Mouse (Mus musculus) central nervous system, embryonic 14 days (tissue): ENCODE results near the gene Spata17. TPM values are rescaled to one million over a fixed set of nuclear protein-coding genes. Genes with fewer than 3 reads are reported as not detected.

Source experiments
- polyA plus RNA-seq: library from polyadenylated mRNA; depleted of rRNA; stranded (reverse); fragments of >200 nt; gene quantifications from 2 replicates; pipeline ENCODE4 v1.2.3, GENCODE M21; 2012; rRNA removed

The Spata17 gene
- 0.61 and 0.76 TPM in 2 replicates for polyA plus RNA-seq

DNA sequence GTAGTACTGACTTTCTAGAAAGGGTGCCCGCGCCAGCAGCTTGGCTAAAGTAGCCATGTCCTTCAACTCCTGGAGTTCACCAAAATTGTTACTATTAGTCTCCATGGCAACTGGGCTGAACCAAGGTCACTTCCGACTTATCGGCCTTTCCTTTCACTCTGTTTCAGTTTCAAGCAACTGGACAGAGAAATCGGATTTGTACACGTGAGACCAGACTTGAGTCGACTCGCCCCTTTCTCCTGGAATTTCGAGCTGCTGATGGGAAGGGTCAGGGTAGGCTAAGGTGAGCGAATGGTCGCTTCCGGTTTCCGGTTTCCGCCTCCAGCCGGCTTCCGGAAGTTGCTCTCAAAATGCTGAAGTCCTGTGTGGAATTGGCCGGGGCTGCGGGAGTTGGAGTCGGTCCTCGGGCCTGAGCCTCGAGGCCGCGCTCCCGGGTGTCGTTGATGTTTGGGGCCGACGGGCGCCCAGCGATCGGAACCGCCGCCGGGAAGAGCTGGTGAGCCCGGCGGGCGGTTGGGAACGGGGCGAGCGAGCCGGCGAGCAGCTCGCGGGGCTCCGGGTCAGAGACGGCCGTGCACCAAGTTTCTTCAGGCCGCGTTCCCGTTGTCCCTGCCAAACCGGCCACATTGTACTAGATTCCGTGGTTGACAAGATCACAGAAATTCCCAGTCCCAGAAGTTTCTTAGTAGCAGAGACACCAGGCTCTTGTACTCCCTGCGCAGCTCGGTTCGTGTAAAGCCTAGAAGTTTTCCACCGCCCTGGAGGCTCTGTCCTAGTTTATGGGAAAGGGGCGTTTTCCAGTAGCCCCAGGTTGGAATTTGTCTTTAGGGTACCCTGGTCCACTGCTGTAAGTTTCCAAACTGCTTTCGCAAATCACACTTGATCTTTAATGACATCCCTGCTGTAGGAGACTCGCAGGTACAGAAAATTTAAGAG, at the start of gene Spata17, which contains the start of gene Gpatch2:
Gene Spata17, minus strand, starts transcription at position 285 of the 936 bp plus-strand sequence.
Gene Gpatch2, plus strand, starts transcription at position 328 of the 936 bp plus-strand sequence.

Other genes starting within 250 kb of the Spata17 start
- gene D1Pas1, start 248.0 kb downstream of the Spata17 start, polyA plus RNA-seq: 0.05 TPM in 1 of 2 replicates, not detected in the other
- gene Gpatch2, start within 50 bp of the Spata17 start, polyA plus RNA-seq: 18.1 TPM in 2 replicates